Mouse (Mus musculus): Measurements from ENCODE around the gene Zmynd8. TPM values are rescaled to one million over a fixed set of nuclear protein-coding genes. Genes with fewer than 3 reads are reported as not detected.

Gene Zmynd8
- polyA plus RNA-seq, 1 experiment from 2014 or later = 57.6 TPM

DNA sequence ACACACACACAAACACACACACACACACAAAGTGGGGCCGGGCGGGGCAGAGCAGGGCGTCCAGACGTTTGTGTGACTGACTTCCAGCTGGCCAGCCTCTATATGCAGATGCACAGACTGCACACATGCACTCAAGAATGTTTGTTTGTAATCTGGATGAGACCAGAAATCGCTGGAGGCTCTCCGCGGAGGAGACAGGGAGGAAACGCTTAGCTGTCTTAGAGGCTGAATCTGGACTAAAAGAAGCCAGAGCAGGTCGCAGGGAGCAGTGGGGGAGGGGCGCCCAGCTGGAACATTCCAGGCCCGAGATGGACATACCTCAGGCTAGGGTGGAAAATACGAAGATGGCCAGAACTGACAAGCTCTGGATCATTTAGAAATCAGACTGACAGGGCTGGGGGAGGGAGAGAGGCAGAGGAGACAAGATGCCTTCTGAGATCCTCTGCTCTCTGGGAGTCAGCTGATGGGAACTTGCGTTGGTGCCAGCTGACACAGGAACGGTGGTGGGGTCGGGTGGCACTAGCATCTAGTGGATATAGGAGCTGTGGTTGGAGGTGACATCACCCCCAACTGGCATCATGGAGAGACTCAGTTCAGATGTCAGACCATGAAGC, 7.6 kb upstream of the Zmynd8 start:
- Histone ChIP-seq H3K27ac (ENCODE audit: low read length) (peak overlapping the region; percentile 66; the same call in 1 of the 2 replicates), H3K9ac (replicated peaks; ENCODE audit: low read depth, low read length) (no peak overlapping the region), H3K4me3 (ENCODE audit: low read depth, low read length) (no peak overlapping the region), H3K36me3 (ENCODE audit: control insufficient read depth, insufficient read depth, low read length) (no peaks in the 10 kb centered on the region), H3K27me3 (ENCODE audit: control insufficient read depth, insufficient read depth, low read length) (no peaks in the 10 kb centered on the region), H3K4me1 (ENCODE audit: control insufficient read depth, insufficient read depth, low read length) (peaks cover 10% of the 10 kb centered on the region; the same call in 1 of the 2 replicates), H3K9me3 (ENCODE audit: control insufficient read depth, low read depth, low read length) (no peaks in the 10 kb centered on the region), H3K4me2 (replicated peaks; ENCODE audit: low read depth, low read length) (no peak overlapping the region)
- peak; percentile 61; the same call in 1 of the 2 replicates for ATAC-seq (ENCODE audit: insufficient number of reproducible peaks, insufficient read depth, low FRiP score, low read depth)
- WGBS = 14% methylated on average over 15 of the region's 15 CpGs

- no peak for ATAC-seq (ENCODE audit: insufficient number of reproducible peaks, insufficient read depth, low FRiP score, low read depth)
- H3K36me3 ChIP-seq (ENCODE audit: control insufficient read depth, insufficient read depth, low read length) = no peaks in the 10 kb centered on the region
- H3K9me3 ChIP-seq (ENCODE audit: control insufficient read depth, low read depth, low read length) = no peaks in the 10 kb centered on the region
- peaks cover 25% of the 10 kb centered on the region; the same call in 1 of the 2 replicates for H3K4me1 ChIP-seq (ENCODE audit: control insufficient read depth, insufficient read depth, low read length)
- H3K27me3 ChIP-seq (ENCODE audit: control insufficient read depth, insufficient read depth, low read length) = no peaks in the 10 kb centered on the region
- H3K4me3 ChIP-seq (ENCODE audit: low read depth, low read length) = no peak overlapping the region
- no peak overlapping the region for H3K4me2 ChIP-seq (replicated peaks; ENCODE audit: low read depth, low read length)
- peak overlapping the region; percentile 80 for H3K27ac ChIP-seq (ENCODE audit: low read length)
- 30% methylated on average over 3 of the region's 3 CpGs for WGBS
- H3K9ac ChIP-seq (replicated peaks; ENCODE audit: low read depth, low read length) = no peak overlapping the region
Measured at GRCm38 (mm10) chr2:165901127-165901384, 2.2 kb upstream of the Zmynd8 start.

GRCm38 (mm10) chr2:165900351-165901126, 1.7 kb upstream of the Zmynd8 start:
- H3K4me1 ChIP-seq (ENCODE audit: control insufficient read depth, insufficient read depth, low read length) = peaks cover 24% of the 10 kb centered on the region; the same call in 1 of the 2 replicates
- no peaks in the 10 kb centered on the region for H3K9me3 ChIP-seq (ENCODE audit: control insufficient read depth, low read depth, low read length)
- no peak overlapping the region for H3K9ac ChIP-seq (replicated peaks; ENCODE audit: low read depth, low read length)
- H3K27me3 ChIP-seq (ENCODE audit: control insufficient read depth, insufficient read depth, low read length) = no peaks in the 10 kb centered on the region
- ATAC-seq (ENCODE audit: insufficient number of reproducible peaks, insufficient read depth, low FRiP score, low read depth) = peak; percentile 66
- WGBS = 13% methylated on average over 23 of the region's 23 CpGs
- no peak overlapping the region; the same call in 1 of the 2 replicates for H3K4me3 ChIP-seq (ENCODE audit: low read depth, low read length)
- no peaks in the 10 kb centered on the region for H3K36me3 ChIP-seq (ENCODE audit: control insufficient read depth, insufficient read depth, low read length)
- peak overlapping the region; percentile 80 for H3K27ac ChIP-seq (ENCODE audit: low read length)
- H3K4me2 ChIP-seq (replicated peaks; ENCODE audit: low read depth, low read length) = peak overlapping the region; percentile 22; the same call in 1 of the 2 replicates

GRCm38 (mm10) chr2:165899923-165900322, 1.1 kb upstream of the Zmynd8 start:
- Histone ChIP-seq H3K4me2 (replicated peaks; ENCODE audit: low read depth, low read length) (peak overlapping the region; percentile 22; the same call in 1 of the 2 replicates), H3K9me3 (ENCODE audit: control insufficient read depth, low read depth, low read length) (no peaks in the 10 kb centered on the region), H3K9ac (replicated peaks; ENCODE audit: low read depth, low read length) (no peak overlapping the region), H3K27me3 (ENCODE audit: control insufficient read depth, insufficient read depth, low read length) (no peaks in the 10 kb centered on the region), H3K27ac (ENCODE audit: low read length) (peak overlapping the region; percentile 80), H3K36me3 (ENCODE audit: control insufficient read depth, insufficient read depth, low read length) (no peaks in the 10 kb centered on the region), H3K4me1 (ENCODE audit: control insufficient read depth, insufficient read depth, low read length) (peaks cover 24% of the 10 kb centered on the region; the same call in 1 of the 2 replicates), H3K4me3 (ENCODE audit: low read depth, low read length) (no peak overlapping the region)
- 18% methylated on average over 3 of the region's 3 CpGs for WGBS
- no peak for ATAC-seq (ENCODE audit: insufficient number of reproducible peaks, insufficient read depth, low FRiP score, low read depth)

DNA sequence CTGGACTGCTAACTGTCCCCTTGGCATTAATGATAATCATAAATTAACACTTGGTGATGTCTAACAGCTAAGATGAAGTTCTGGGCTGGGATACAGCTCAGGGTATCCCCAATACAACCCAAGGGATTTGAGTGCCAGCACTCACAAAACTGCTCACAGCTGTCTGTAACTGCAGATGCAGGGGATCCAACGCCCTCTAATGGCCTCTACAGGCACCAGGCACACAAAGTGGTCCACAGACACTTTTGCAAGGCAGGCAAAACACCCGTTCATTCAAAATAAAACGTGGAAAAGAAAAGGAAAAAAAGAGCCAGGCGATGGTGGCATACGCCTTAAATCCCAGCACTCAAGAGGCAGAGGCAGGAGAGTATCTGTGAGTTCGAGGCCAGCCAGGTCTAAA, 658 bp upstream of the Zmynd8 start:
- H3K9ac ChIP-seq (replicated peaks; ENCODE audit: low read depth, low read length) = no peak overlapping the region
- H3K27ac ChIP-seq (ENCODE audit: low read length) = 0 out of 2 replicates have a peak overlapping the region, but pooled peaks have one; percentile 80
- H3K4me1 ChIP-seq (ENCODE audit: control insufficient read depth, insufficient read depth, low read length) = peaks cover 24% of the 10 kb centered on the region; the same call in 1 of the 2 replicates
- no peak for ATAC-seq (ENCODE audit: insufficient number of reproducible peaks, insufficient read depth, low FRiP score, low read depth)
- no peaks in the 10 kb centered on the region for H3K36me3 ChIP-seq (ENCODE audit: control insufficient read depth, insufficient read depth, low read length)
- H3K9me3 ChIP-seq (ENCODE audit: control insufficient read depth, low read depth, low read length) = no peaks in the 10 kb centered on the region
- no peaks in the 10 kb centered on the region for H3K27me3 ChIP-seq (ENCODE audit: control insufficient read depth, insufficient read depth, low read length)
- H3K4me3 ChIP-seq (ENCODE audit: low read depth, low read length) = no peak overlapping the region
- no peak overlapping the region for H3K4me2 ChIP-seq (replicated peaks; ENCODE audit: low read depth, low read length)
- 51% methylated on average over 6 of the region's 6 CpGs for WGBS

- H3K27ac ChIP-seq (ENCODE audit: low read length) = no peak overlapping the region
- no peak overlapping the region for H3K4me3 ChIP-seq (ENCODE audit: low read depth, low read length)
- H3K4me1 ChIP-seq (ENCODE audit: control insufficient read depth, insufficient read depth, low read length) = peaks cover 23% of the 10 kb centered on the region; the same call in 1 of the 2 replicates
- no peak overlapping the region for H3K9ac ChIP-seq (replicated peaks; ENCODE audit: low read depth, low read length)
- H3K27me3 ChIP-seq (ENCODE audit: control insufficient read depth, insufficient read depth, low read length) = no peaks in the 10 kb centered on the region
- H3K9me3 ChIP-seq (ENCODE audit: control insufficient read depth, low read depth, low read length) = no peaks in the 10 kb centered on the region
- no peak overlapping the region for H3K4me2 ChIP-seq (replicated peaks; ENCODE audit: low read depth, low read length)
- no peaks in the 10 kb centered on the region for H3K36me3 ChIP-seq (ENCODE audit: control insufficient read depth, insufficient read depth, low read length)
- ATAC-seq (ENCODE audit: insufficient number of reproducible peaks, insufficient read depth, low FRiP score, low read depth) = no peak
- 66% methylated on average over 13 of the region's 13 CpGs for WGBS
Measured at GRCm38 (mm10) chr2:165896171-165896570, 2.6 kb downstream of the Zmynd8 start.

- Histone ChIP-seq H3K4me3 (ENCODE audit: low read depth, low read length) (no peak overlapping the region), H3K9me3 (ENCODE audit: control insufficient read depth, low read depth, low read length) (no peaks in the 10 kb centered on the region), H3K27me3 (ENCODE audit: control insufficient read depth, insufficient read depth, low read length) (no peaks in the 10 kb centered on the region), H3K4me2 (replicated peaks; ENCODE audit: low read depth, low read length) (no peak overlapping the region), H3K4me1 (ENCODE audit: control insufficient read depth, insufficient read depth, low read length) (peaks cover 18% of the 10 kb centered on the region; the same call in 1 of the 2 replicates), H3K36me3 (ENCODE audit: control insufficient read depth, insufficient read depth, low read length) (no peaks in the 10 kb centered on the region), H3K27ac (ENCODE audit: low read length) (no peak overlapping the region), H3K9ac (replicated peaks; ENCODE audit: low read depth, low read length) (no peak overlapping the region)
- whole genome bisulfite sequencing = 87% methylated on average over 4 of the region's 4 CpGs
- ATAC-seq (ENCODE audit: insufficient number of reproducible peaks, insufficient read depth, low FRiP score, low read depth) = no peak
Measured at GRCm38 (mm10) chr2:165895687-165896086, 3.1 kb downstream of the Zmynd8 start.

DNA sequence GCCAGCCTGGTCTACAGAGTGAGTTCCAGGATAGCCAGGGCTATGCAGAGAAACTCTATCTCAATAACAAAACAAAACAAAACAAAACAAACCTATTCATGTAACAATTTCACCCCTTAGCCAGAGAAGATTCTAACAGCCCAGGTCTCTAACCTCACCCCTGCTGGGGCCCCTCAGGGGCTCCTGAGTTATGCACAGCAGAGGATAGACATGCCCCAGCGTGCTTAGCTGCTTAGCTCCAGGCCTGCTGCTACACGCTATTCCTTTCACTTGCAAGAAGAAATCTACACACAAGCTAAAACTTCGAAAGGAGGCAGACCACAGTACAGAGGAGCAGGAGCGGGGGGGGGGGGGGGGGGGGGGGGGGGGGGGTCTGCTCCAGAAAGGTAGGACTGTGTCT, 4.3 kb downstream of the Zmynd8 start:
- Histone ChIP-seq H3K4me2 (replicated peaks; ENCODE audit: low read depth, low read length) (no peak overlapping the region), H3K27ac (ENCODE audit: low read length) (no peak overlapping the region), H3K9me3 (ENCODE audit: control insufficient read depth, low read depth, low read length) (no peaks in the 10 kb centered on the region), H3K9ac (replicated peaks; ENCODE audit: low read depth, low read length) (no peak overlapping the region), H3K27me3 (ENCODE audit: control insufficient read depth, insufficient read depth, low read length) (no peaks in the 10 kb centered on the region), H3K36me3 (ENCODE audit: control insufficient read depth, insufficient read depth, low read length) (no peaks in the 10 kb centered on the region), H3K4me1 (ENCODE audit: control insufficient read depth, insufficient read depth, low read length) (peaks cover 6% of the 10 kb centered on the region; the same call in 1 of the 2 replicates), H3K4me3 (ENCODE audit: low read depth, low read length) (no peak overlapping the region)
- no peak for ATAC-seq (ENCODE audit: insufficient number of reproducible peaks, insufficient read depth, low FRiP score, low read depth)
- WGBS = 45% methylated on average over 2 of the region's 4 CpGs
